Mouse (Mus musculus) mature B cell (primary cell): ENCODE data around the gene Abcb11.

Experiments used
- in situ Hi-C: fragments of 300-500 bp; cut with MboI; formaldehyde crosslinking; loops from 2 replicates; pipeline ENCODE4 v1.14.3; 2019

Abcb11 gene

GRCm38 (mm10) chr2:69264069-69264618 is 78.3 kb downstream of the Abcb11 start:
- in situ Hi-C loops, result no loop called here

GRCm38 (mm10) chr2:69248221-69248755 is 94.1 kb downstream of the Abcb11 start:
- in situ Hi-C loops, result no loop called here

- in situ Hi-C loops, result no loop called here
Observed at GRCm38 (mm10) chr2:69247081-69247480, 95.3 kb downstream of the Abcb11 start.

- in situ Hi-C loops, result no loop called here
Observed at GRCm38 (mm10) chr2:69244924-69245323, 97.5 kb downstream of the Abcb11 start.

- in situ Hi-C loops, result no loop called here
Observed at GRCm38 (mm10) chr2:69239315-69239714, 103.1 kb downstream of the Abcb11 start.

- in situ Hi-C loops, result no loop called here
Observed at GRCm38 (mm10) chr2:69234976-69235678, 107.3 kb downstream of the Abcb11 start.

- in situ Hi-C loops, result no loop called here
Observed at GRCm38 (mm10) chr2:69232101-69232500, 110.3 kb downstream of the Abcb11 start.

- in situ Hi-C loops, result no loop called here
Observed at GRCm38 (mm10) chr2:69230137-69230536, 112.3 kb downstream of the Abcb11 start.

- in situ Hi-C loops, result no loop called here
Observed at GRCm38 (mm10) chr2:69228635-69229034, 113.8 kb downstream of the Abcb11 start.

- in situ Hi-C loops, result no loop called here
Observed at GRCm38 (mm10) chr2:69226876-69227275, 115.5 kb downstream of the Abcb11 start.

GRCm38 (mm10) chr2:69224724-69225123 is 117.7 kb downstream of the Abcb11 start:
- in situ Hi-C loops, result no loop called here

GRCm38 (mm10) chr2:69222815-69223214 is 119.6 kb downstream of the Abcb11 start:
- in situ Hi-C loops, result no loop called here

GRCm38 (mm10) chr2:69221868-69222416 is 120.5 kb downstream of the Abcb11 start:
- in situ Hi-C loops, result no loop called here

GRCm38 (mm10) chr2:69215242-69215641 is 127.2 kb downstream of the Abcb11 start:
- in situ Hi-C loops, result no loop called here

- in situ Hi-C loops, result no loop called here
Observed at GRCm38 (mm10) chr2:69212652-69213051, 129.8 kb downstream of the Abcb11 start.

- in situ Hi-C loops, result no loop called here
Observed at GRCm38 (mm10) chr2:69210773-69211172, 131.6 kb downstream of the Abcb11 start, which contains the start of gene G6pc2. TSS of gene G6pc2 (plus strand) at chr2:69211073.

- in situ Hi-C loops, result no loop called here
Observed at GRCm38 (mm10) chr2:69209684-69210083, 132.7 kb downstream of the Abcb11 start.

GRCm38 (mm10) chr2:69206523-69206922 is 135.9 kb downstream of the Abcb11 start:
- in situ Hi-C loops, result no loop called here

GRCm38 (mm10) chr2:69205791-69206351 is 136.5 kb downstream of the Abcb11 start, which contains the start of gene Spc25:
TSS of gene Spc25 (minus strand) at chr2:69206194.
- in situ Hi-C loops, result no loop called here

- in situ Hi-C loops, result no loop called here
Observed at GRCm38 (mm10) chr2:69205185-69205584, 137.2 kb downstream of the Abcb11 start.

- in situ Hi-C loops, result no loop called here
Observed at GRCm38 (mm10) chr2:69193555-69193954, 148.9 kb downstream of the Abcb11 start.

GRCm38 (mm10) chr2:69191059-69191458 is 151.4 kb downstream of the Abcb11 start:
- in situ Hi-C loops, result no loop called here

- in situ Hi-C loops, result no loop called here
Observed at GRCm38 (mm10) chr2:69189222-69189621, 153.2 kb downstream of the Abcb11 start.
